Comparison of ENCODE assay signal across 18 mouse cellular contexts in genomic region chr9:22649606-22650005, GRCm38 (mm10).
DNase-seq lines count a peak whose midpoint lies in the region; ATAC-seq and TF ChIP-seq lines count a peak whose summit lies in the region.
"Had no signal": no experiment of that assay in that cellular context is flagged by ENCODE, and none has a peak within 500 bp of the region (broad histone marks: within the 10 kb centered on the region; RNA-seq: fewer than 3 reads in every experiment).

No protein-coding gene starts in this region.

- H3K9me3 ChIP-seq in forebrain, embryonic 15.5 days = no peaks in the 10 kb centered on the region
- H3K9me3 ChIP-seq: embryonic facial prominence, embryonic 13.5 days; G1E had no signal

- 0 out of 2 replicates have a peak, but pooled peaks have one; percentile 12 for TF ChIP-seq POLR2A in bone marrow, adult 2 months (IDR thresholded peaks at IDR 0.05; ENCODE audit: borderline replicate concordance, control insufficient read depth, low read depth, low read length)

- no peak overlapping the region for H3K4me3 ChIP-seq in bone marrow, adult 2 months (replicated peaks; ENCODE audit: control insufficient read depth, low read depth, low read length)
- H3K4me3 ChIP-seq in forebrain, embryonic 15.5 days = no peak overlapping the region
- H3K4me3 ChIP-seq: embryonic facial prominence, embryonic 13.5 days; forebrain, embryonic 12.5 days; liver, embryonic 13.5 days; myocyte had no signal

- H3K4me1 ChIP-seq in bone marrow, adult 2 months (ENCODE audit: control insufficient read depth, insufficient read depth, low read length) = peaks cover 1% of the 10 kb centered on the region; the same call in 1 of the 2 replicates
- H3K4me1 ChIP-seq in forebrain, embryonic 15.5 days = no peaks in the 10 kb centered on the region
- H3K4me1 ChIP-seq: embryonic facial prominence, embryonic 13.5 days; forebrain, embryonic 12.5 days; liver, embryonic 13.5 days had no signal

- no peaks in the 10 kb centered on the region for H3K27me3 ChIP-seq in forebrain, embryonic 15.5 days
- H3K27me3 ChIP-seq: embryonic facial prominence, embryonic 13.5 days; forebrain, embryonic 12.5 days; liver, embryonic 13.5 days had no signal

- H3K9ac ChIP-seq in forebrain, embryonic 15.5 days (replicated peaks) = no peak overlapping the region
- H3K9ac ChIP-seq: embryonic facial prominence, embryonic 13.5 days; forebrain, embryonic 12.5 days; liver, embryonic 13.5 days had no signal

- H3K36me3 ChIP-seq in forebrain, embryonic 15.5 days = no peaks in the 10 kb centered on the region
- H3K36me3 ChIP-seq: embryonic facial prominence, embryonic 13.5 days; forebrain, embryonic 12.5 days; liver, embryonic 13.5 days had no signal

- H3K27ac ChIP-seq in bone marrow, adult 2 months (ENCODE audit: control insufficient read depth, insufficient read depth, low read depth, low read length, poor library complexity) = peak overlapping the region; percentile 62
- H3K27ac ChIP-seq in forebrain, embryonic 15.5 days (replicated peaks) = no peak overlapping the region
- H3K27ac ChIP-seq: embryonic facial prominence, embryonic 13.5 days; forebrain, embryonic 12.5 days; kidney, postnatal 0 days; liver, embryonic 13.5 days had no signal

- DNase-seq in CD4-positive, CD25-positive, alpha-beta regulatory T cell, adult 2 months (ENCODE audit: low read depth, low spot score) = peak; percentile 67
- DNase-seq in thymus, postnatal 0 days (ENCODE audit: low spot score) = peak; percentile 58
- no peak for DNase-seq in right cerebral cortex, adult 2 months (ENCODE audit: low spot score in 2 of 2)
- DNase-seq in gastrocnemius, postnatal 10 days = no peak
- no peak for DNase-seq in ovary, postnatal 14 days (ENCODE audit: low spot score)
- DNase-seq: cerebellum, postnatal 14 days; gastrocnemius, postnatal 25 days; left cerebral cortex, postnatal 4 days; liver, embryonic 13.5 days had no signal

- ATAC-seq in monocyte, adult 5-6 weeks (replicated peaks; ENCODE audit: insufficient number of reproducible peaks, low FRiP score, low TSS enrichment, poor library complexity, severe bottlenecking) = peak; percentile 73
- no peak for ATAC-seq in forebrain, embryonic 15.5 days (replicated peaks)
- ATAC-seq: hindbrain, embryonic 16.5 days had no signal

- TF ChIP-seq CTCF in bone marrow, adult 2 months (IDR thresholded peaks at IDR 0.05; ENCODE audit: control insufficient read depth, insufficient read depth, low read length) = no peak

- WGBS in bone marrow, adult 2 months = 13% methylated on average over 10 of the region's 10 CpGs
- WGBS in forebrain, embryonic 15.5 days = 90% methylated on average over 10 of the region's 10 CpGs

- no peak overlapping the region for H3K4me2 ChIP-seq in forebrain, embryonic 15.5 days (replicated peaks)
- H3K4me2 ChIP-seq: embryonic facial prominence, embryonic 13.5 days; forebrain, embryonic 12.5 days; liver, embryonic 13.5 days had no signal

Comparison
In these comparisons a context has a peak if more than half of its experiments do, and no peak if none do; other contexts are left out.
1. DNase-seq: peak in CD4-positive, CD25-positive, alpha-beta regulatory T cell, adult 2 months (single experiment) and thymus, postnatal 0 days (single experiment); none in right cerebral cortex, adult 2 months (0 of 2), gastrocnemius, postnatal 10 days (single experiment) and ovary, postnatal 14 days (single experiment).